Mouse (Mus musculus): ENCODE measurements around the gene Fbxl14. TPM values are rescaled to one million over a fixed set of nuclear protein-coding genes. Genes with fewer than 3 reads are reported as not detected.
"Not testable (repeated sequence)": the region's sequence is repeated elsewhere in the genome, so short reads cannot be mapped to it uniquely, and the experiment has no call there.

Gene Fbxl14
- polyA plus RNA-seq, 1 experiment from 2014 or later, result 7.5 TPM

DNA sequence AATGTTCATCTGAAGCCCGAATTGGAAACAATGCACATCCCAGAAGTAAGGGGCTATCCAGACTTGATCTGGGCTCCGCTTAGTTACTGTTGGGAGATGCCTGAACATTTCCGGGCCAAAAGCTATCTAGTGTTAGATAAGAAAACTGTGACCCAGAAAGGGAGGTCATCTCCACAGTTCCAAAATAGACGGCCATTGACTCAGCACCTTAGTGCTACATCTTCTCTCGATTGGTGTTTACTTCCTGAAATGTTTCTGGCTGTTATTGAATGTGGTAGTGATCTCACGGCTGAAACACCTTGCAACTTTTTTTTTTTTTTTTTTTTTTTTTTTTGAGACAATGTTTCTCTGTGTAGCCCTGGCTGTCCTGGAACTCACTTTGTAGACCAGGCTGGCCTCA, 3.5 kb upstream of the Fbxl14 start:
- no peaks in the 10 kb centered on the region for H3K27me3 ChIP-seq (replicated peaks; ENCODE audit: control insufficient read depth, insufficient read depth, low read length)
- H3K27ac ChIP-seq (replicated peaks; ENCODE audit: low read depth, low read length), result no peak overlapping the region
- 86% methylated on average over 6 of the region's 6 CpGs for WGBS
- 0 out of 2 replicates have a peak, but pooled peaks cover 2% of the 10 kb centered on the region for H3K36me3 ChIP-seq (ENCODE audit: control insufficient read depth, insufficient read depth, low read length)
- H3K4me2 ChIP-seq (ENCODE audit: low read depth, low read length), result no peak overlapping the region
- H3K9ac ChIP-seq (ENCODE audit: low read depth, low read length), result no peak overlapping the region
- ATAC-seq (ENCODE audit: low read depth), result no peak
- H3K4me1 ChIP-seq (ENCODE audit: control insufficient read depth, insufficient read depth, low read length), result peaks cover 12% of the 10 kb centered on the region
- no peak for DNase-seq (ENCODE audit: low spot score)
- no peak overlapping the region for H3K4me3 ChIP-seq (ENCODE audit: low read depth, low read length)
- no peaks in the 10 kb centered on the region for H3K9me3 ChIP-seq (ENCODE audit: control insufficient read depth, low read length)

DNA sequence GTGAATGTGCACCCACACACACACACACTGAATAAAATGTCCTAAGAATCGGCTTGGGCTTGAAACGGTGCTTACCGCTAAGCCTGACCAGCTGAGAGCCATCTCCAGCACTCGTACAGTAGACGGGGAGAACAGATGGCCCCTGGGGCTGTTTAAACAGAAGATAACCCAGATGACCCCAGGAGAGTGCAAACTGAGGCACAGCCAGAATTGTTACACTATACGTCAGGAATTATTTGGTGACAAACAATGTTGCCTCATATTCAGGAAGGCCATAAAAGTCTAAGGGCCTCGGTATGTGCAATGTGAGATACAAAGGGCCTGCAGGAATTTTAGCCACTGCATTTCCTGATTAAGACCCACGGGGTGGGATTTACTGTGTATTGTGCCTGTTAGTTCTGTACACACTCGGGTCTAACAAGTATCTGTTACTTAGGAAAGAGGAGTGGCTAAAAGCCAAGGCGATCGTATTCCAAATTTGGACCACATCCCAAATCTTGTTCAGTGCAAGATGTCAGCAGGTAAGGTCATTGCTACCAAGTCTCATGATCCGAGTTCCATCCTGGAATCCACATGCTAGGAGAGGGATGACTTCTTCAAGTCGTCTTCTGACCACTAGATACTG, 1.7 kb upstream of the Fbxl14 start:
- peak overlapping the region; percentile 99 for H3K27ac ChIP-seq (replicated peaks; ENCODE audit: low read depth, low read length)
- peak; percentile 53 for DNase-seq (ENCODE audit: low spot score)
- peaks cover 15% of the 10 kb centered on the region for H3K4me1 ChIP-seq (ENCODE audit: control insufficient read depth, insufficient read depth, low read length)
- H3K27me3 ChIP-seq (replicated peaks; ENCODE audit: control insufficient read depth, insufficient read depth, low read length), result no peaks in the 10 kb centered on the region
- no peaks in the 10 kb centered on the region for H3K9me3 ChIP-seq (ENCODE audit: control insufficient read depth, low read length)
- 0 out of 2 replicates have a peak, but pooled peaks cover 4% of the 10 kb centered on the region for H3K36me3 ChIP-seq (ENCODE audit: control insufficient read depth, insufficient read depth, low read length)
- H3K4me3 ChIP-seq (ENCODE audit: low read depth, low read length), result no peak overlapping the region
- no peak for ATAC-seq (ENCODE audit: low read depth)
- H3K9ac ChIP-seq (ENCODE audit: low read depth, low read length), result 0 out of 2 replicates have a peak overlapping the region, but pooled peaks have one; percentile 10
- WGBS, result 35% methylated on average over 13 of the region's 13 CpGs
- peak overlapping the region; percentile 100; the same call in 1 of the 2 replicates for H3K4me2 ChIP-seq (ENCODE audit: low read depth, low read length)

DNA sequence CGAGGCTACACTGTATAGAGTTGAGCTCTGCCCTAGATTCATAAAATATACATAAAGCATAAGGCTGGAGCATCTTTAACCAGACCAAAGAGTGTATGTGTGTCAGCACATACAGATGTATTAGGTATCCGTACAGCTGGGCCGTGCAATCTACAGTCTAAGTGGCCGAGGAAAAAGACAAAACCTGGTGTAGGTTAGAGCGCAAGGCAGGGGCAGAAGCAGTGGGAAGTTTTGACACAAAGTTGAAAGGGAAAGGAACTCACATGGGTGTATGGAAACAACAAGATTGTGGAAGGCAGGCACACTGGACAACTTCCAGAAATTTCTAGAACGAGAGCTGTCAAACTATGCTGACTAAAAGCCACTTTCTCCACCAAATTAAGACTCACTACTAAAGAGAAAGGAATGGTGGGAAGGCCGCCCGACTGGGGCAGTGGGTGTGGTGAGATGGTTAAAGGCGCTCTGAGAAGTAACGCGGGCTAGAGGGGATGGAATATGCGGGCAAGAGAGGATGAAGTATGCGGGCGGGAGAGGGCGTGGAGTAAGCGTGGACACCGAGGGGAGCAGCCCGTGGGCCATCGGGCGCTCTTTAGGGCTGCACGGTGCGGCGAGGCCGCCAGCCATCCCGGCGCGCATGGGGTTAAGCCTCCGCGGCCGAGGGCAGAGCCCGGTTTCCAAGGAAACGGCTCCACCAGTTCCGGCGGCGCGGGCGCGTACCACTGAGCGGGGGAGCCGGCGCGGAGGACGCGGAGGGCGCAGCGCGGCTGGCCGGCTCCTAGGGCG, 717 bp upstream of the Fbxl14 start:
- Histone ChIP-seq H3K27ac (replicated peaks; ENCODE audit: low read depth, low read length) (peak overlapping the region; percentile 99), H3K4me1 (ENCODE audit: control insufficient read depth, insufficient read depth, low read length) (peaks cover 19% of the 10 kb centered on the region), H3K36me3 (ENCODE audit: control insufficient read depth, insufficient read depth, low read length) (peaks cover 12% of the 10 kb centered on the region), H3K9ac (ENCODE audit: low read depth, low read length) (peak overlapping the region; percentile 94), H3K4me2 (ENCODE audit: low read depth, low read length) (peak overlapping the region; percentile 100), H3K27me3 (replicated peaks; ENCODE audit: control insufficient read depth, insufficient read depth, low read length) (no peaks in the 10 kb centered on the region), H3K9me3 (ENCODE audit: control insufficient read depth, low read length) (no peaks in the 10 kb centered on the region), H3K4me3 (ENCODE audit: low read depth, low read length) (peak overlapping the region; percentile 81)
- 2% methylated on average over 21 of the region's 49 CpGs for WGBS
- ATAC-seq (ENCODE audit: low read depth), result peak; percentile 95
- peak; percentile 95 for DNase-seq (ENCODE audit: low spot score)

DNA sequence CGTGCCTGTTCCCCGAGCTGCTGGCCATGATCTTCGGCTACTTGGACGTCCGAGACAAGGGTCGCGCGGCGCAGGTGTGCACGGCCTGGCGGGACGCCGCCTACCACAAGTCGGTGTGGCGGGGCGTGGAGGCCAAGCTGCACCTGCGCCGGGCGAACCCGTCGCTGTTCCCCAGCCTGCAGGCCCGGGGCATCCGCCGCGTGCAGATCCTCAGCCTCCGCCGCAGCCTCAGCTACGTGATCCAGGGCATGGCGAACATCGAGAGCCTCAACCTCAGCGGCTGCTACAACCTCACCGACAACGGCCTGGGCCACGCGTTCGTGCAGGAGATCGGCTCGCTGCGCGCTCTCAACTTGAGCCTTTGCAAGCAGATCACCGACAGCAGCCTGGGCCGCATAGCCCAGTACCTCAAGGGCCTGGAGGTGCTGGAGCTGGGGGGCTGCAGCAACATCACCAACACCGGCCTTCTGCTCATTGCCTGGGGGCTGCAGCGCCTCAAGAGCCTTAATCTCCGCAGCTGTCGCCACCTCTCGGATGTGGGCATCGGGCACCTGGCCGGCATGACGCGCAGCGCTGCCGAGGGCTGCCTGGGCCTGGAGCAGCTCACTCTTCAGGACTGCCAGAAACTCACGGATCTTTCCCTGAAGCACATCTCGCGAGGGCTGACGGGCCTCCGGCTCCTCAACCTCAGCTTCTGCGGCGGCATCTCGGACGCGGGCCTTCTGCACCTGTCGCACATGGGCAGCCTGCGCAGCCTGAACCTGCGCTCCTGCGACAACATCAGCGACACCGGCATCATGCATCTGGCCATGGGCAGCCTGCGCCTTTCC, 623 bp downstream of the Fbxl14 start:
- ATAC-seq (ENCODE audit: low read depth) (peak; percentile 3; the same call in 1 of the 2 replicates), DNase-seq (ENCODE audit: low spot score) (peak; percentile 63)
- Histone ChIP-seq H3K36me3 (ENCODE audit: control insufficient read depth, insufficient read depth, low read length) (peaks cover 20% of the 10 kb centered on the region), H3K4me1 (ENCODE audit: control insufficient read depth, insufficient read depth, low read length) (peaks cover 19% of the 10 kb centered on the region), H3K9ac (ENCODE audit: low read depth, low read length) (peak overlapping the region; percentile 94), H3K27ac (replicated peaks; ENCODE audit: low read depth, low read length) (peak overlapping the region; percentile 99), H3K27me3 (replicated peaks; ENCODE audit: control insufficient read depth, insufficient read depth, low read length) (no peaks in the 10 kb centered on the region), H3K4me2 (ENCODE audit: low read depth, low read length) (peak overlapping the region; percentile 100), H3K4me3 (ENCODE audit: low read depth, low read length) (peak overlapping the region; percentile 81), H3K9me3 (ENCODE audit: control insufficient read depth, low read length) (no peaks in the 10 kb centered on the region)
- 0% methylated on average over 38 of the region's 70 CpGs for WGBS

DNA sequence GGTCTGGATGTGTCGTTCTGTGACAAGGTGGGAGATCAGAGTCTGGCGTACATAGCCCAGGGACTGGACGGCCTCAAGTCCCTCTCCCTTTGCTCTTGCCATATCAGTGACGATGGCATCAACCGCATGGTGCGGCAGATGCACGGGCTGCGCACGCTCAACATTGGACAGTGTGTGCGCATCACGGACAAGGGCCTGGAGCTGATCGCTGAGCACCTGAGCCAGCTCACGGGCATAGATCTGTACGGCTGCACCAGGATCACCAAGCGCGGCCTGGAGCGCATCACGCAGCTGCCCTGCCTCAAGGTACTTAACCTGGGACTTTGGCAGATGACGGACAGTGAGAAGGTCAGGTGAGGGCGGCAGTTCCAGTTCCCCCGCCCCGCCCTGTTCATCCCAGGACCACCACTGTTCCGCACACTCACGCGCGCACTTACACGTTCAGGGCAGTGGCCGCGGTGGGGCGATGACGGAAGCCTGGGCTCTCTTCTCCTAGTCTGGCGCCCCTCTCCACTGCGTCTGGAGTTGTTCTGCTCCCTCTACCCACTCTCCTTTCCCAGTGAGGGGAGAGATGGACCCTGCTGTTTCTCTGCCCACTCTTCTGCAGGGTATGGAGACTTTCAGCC, 1.4 kb downstream of the Fbxl14 start:
- Histone ChIP-seq H3K9me3 (ENCODE audit: control insufficient read depth, low read length) (no peaks in the 10 kb centered on the region), H3K9ac (ENCODE audit: low read depth, low read length) (peak overlapping the region; percentile 94), H3K4me1 (ENCODE audit: control insufficient read depth, insufficient read depth, low read length) (peaks cover 19% of the 10 kb centered on the region), H3K4me3 (ENCODE audit: low read depth, low read length) (peak overlapping the region; percentile 81), H3K36me3 (ENCODE audit: control insufficient read depth, insufficient read depth, low read length) (peaks cover 20% of the 10 kb centered on the region), H3K4me2 (ENCODE audit: low read depth, low read length) (peak overlapping the region; percentile 100), H3K27ac (replicated peaks; ENCODE audit: low read depth, low read length) (no peak overlapping the region), H3K27me3 (replicated peaks; ENCODE audit: control insufficient read depth, insufficient read depth, low read length) (no peaks in the 10 kb centered on the region)
- ATAC-seq (ENCODE audit: low read depth), result no peak
- DNase-seq (ENCODE audit: low spot score), result peak; percentile 49
- 1% methylated on average over 26 of the region's 33 CpGs for WGBS

DNA sequence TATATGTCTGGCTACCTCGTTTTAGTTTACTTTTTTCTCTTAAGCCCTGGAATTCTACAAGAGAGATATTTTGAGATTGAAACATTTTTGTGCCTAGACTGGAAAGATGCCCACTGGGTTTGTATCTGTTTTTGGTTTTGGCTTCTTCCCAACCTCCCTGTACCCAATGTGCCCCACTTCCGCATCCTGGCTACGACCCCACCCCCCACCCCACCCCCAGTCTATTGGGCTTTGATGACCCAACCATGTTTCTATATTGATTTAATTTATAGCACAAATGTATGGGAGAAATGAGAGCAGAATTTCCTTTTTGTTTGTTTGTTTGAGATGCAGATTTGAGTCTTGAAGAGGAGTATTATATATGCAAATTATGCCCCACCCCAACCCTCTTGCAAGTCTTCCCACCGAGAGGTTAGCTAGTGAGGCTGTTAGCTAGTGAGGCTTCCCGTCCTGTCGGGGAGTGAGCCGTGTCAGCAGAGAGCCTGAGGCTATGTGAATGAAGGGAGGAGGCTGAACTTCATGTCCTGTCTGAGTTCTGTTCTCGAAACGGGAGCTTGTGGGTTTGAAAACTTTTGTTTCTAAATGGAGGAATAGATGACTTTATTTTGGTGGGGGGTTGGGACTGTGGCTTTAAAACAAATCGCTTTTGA, 2.4 kb downstream of the Fbxl14 start:
- H3K27me3 ChIP-seq (replicated peaks; ENCODE audit: control insufficient read depth, insufficient read depth, low read length); H3K27ac ChIP-seq (replicated peaks; ENCODE audit: low read depth, low read length); ATAC-seq (ENCODE audit: low read depth); H3K9me3 ChIP-seq (ENCODE audit: control insufficient read depth, low read length): not testable (repeated sequence)
- peak overlapping the region; percentile 100 for H3K4me2 ChIP-seq (ENCODE audit: low read depth, low read length)
- WGBS, result 5% methylated on average over 10 of the region's 10 CpGs
- H3K4me1 ChIP-seq (ENCODE audit: control insufficient read depth, insufficient read depth, low read length), result peaks cover 19% of the 10 kb centered on the region
- peak overlapping the region; percentile 46 for H3K9ac ChIP-seq (ENCODE audit: low read depth, low read length)
- peaks cover 20% of the 10 kb centered on the region for H3K36me3 ChIP-seq (ENCODE audit: control insufficient read depth, insufficient read depth, low read length)
- H3K4me3 ChIP-seq (ENCODE audit: low read depth, low read length), result peak overlapping the region; percentile 81
- peak; percentile 52 for DNase-seq (ENCODE audit: low spot score)

DNA sequence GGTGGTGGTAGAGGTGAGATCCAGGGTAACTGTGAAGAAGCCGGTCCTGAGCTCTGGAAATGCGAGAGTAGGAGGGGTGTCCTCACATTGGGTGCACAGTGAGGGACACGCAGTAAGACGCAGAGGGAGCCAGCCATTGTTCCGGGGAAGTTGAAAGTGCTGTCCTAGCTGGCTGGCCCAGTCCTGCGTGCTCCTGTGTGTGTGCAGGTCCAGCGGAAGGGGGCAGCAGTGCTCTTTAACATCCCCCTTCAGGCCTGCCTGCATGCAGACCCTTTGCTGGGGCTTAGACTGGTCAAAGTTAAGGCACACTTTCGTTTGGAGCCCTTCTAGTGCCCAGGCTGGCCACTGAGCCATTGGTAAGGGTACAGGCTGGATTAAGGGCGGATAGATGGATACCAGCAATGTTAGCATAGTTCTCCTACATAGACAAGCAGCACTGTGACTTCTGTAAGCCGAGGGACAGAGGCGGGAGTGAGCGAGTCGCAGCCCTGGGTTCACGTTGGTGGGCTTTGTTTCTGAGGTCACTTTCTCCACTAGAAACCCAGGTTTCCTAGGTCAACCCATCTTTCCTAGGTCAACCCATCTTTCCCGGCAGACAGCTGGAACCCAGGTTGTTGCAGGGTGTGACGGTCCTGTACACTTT, 3.6 kb downstream of the Fbxl14 start:
- peak overlapping the region; percentile 48; the same call in 1 of the 2 replicates for H3K9ac ChIP-seq (ENCODE audit: low read depth, low read length)
- no peaks in the 10 kb centered on the region for H3K27me3 ChIP-seq (replicated peaks; ENCODE audit: control insufficient read depth, insufficient read depth, low read length)
- peaks cover 12% of the 10 kb centered on the region for H3K4me1 ChIP-seq (ENCODE audit: control insufficient read depth, insufficient read depth, low read length)
- peaks cover 20% of the 10 kb centered on the region for H3K36me3 ChIP-seq (ENCODE audit: control insufficient read depth, insufficient read depth, low read length)
- H3K4me2 ChIP-seq (ENCODE audit: low read depth, low read length), result peak overlapping the region; percentile 100
- H3K27ac ChIP-seq (replicated peaks; ENCODE audit: low read depth, low read length), result no peak overlapping the region
- peak; percentile 69 for DNase-seq (ENCODE audit: low spot score)
- peak; percentile 27; the same call in 1 of the 2 replicates for ATAC-seq (ENCODE audit: low read depth)
- H3K9me3 ChIP-seq (ENCODE audit: control insufficient read depth, low read length), result no peaks in the 10 kb centered on the region
- WGBS, result 48% methylated on average over 15 of the region's 16 CpGs
- peak overlapping the region; percentile 81 for H3K4me3 ChIP-seq (ENCODE audit: low read depth, low read length)

All from embryonic facial prominence, embryonic 14.5 days (tissue).